In genomic region chr11:98345253-98345652, GRCm38 (mm10) we compare ENCODE assay signal across 9 mouse cellular contexts. TPM values are rescaled to one million over a fixed set of nuclear protein-coding genes. Genes with fewer than 3 reads are reported as not detected.
DNase-seq lines count a peak whose midpoint lies in the region; ATAC-seq and TF ChIP-seq lines count a peak whose summit lies in the region.
"Had no signal": no experiment of that assay in that cellular context is flagged by ENCODE, and none has a peak within 500 bp of the region (broad histone marks: within the 10 kb centered on the region; RNA-seq: fewer than 3 reads in every experiment).

No protein-coding gene starts in this region.

- peak overlapping the region; percentile 41 for H3K4me2 ChIP-seq in forebrain, embryonic 12.5 days
- peak overlapping the region; percentile 61 for H3K4me2 ChIP-seq in heart, postnatal 0 days (ENCODE audit: low read depth, low read length)

- DNase-seq in ES-CJ7 (ENCODE audit: low read depth, low spot score): peak; percentile 85
- peak; percentile 32 for DNase-seq in c-Kit-negative CD71-positive TER-119-positive erythroid progenitor cells, embryonic 14.5 days (ENCODE audit: low read depth, low spot score)
- no peak for DNase-seq in heart, postnatal 0 days (ENCODE audit: low spot score)
- peak; percentile 86 to 87 for DNase-seq in kidney, postnatal 25 days
- peak; percentile 81 to 85 for DNase-seq in lung, adult 18-20 months
- DNase-seq in ovary, adult 18-20 months (ENCODE audit: low spot score): peak; percentile 66
- DNase-seq in thymus, postnatal 14 days: peak; percentile 87

- no peaks in the 10 kb centered on the region for H3K36me3 ChIP-seq in forebrain, embryonic 12.5 days (replicated peaks)
- no peaks in the 10 kb centered on the region for H3K36me3 ChIP-seq in heart, postnatal 0 days (replicated peaks; ENCODE audit: control insufficient read depth, insufficient read depth, low read length)

- H3K27me3 ChIP-seq in forebrain, embryonic 12.5 days: peaks cover 85% of the 10 kb centered on the region
- peaks cover 48% of the 10 kb centered on the region for H3K27me3 ChIP-seq in heart, postnatal 0 days (ENCODE audit: control insufficient read depth, insufficient read depth, low read length)

- peak; percentile 76 for TF ChIP-seq CTCF in heart, postnatal 0 days (IDR thresholded peaks at IDR 0.05; ENCODE audit: low read depth)

- no peak overlapping the region for H3K9ac ChIP-seq in forebrain, embryonic 12.5 days
- no peak overlapping the region for H3K9ac ChIP-seq in heart, postnatal 0 days (replicated peaks; ENCODE audit: low read depth, low read length)

- H3K4me1 ChIP-seq in forebrain, embryonic 12.5 days: peaks cover 33% of the 10 kb centered on the region
- 0 out of 2 replicates have a peak, but pooled peaks cover 4% of the 10 kb centered on the region for H3K4me1 ChIP-seq in heart, postnatal 0 days (ENCODE audit: control insufficient read depth, insufficient read depth)

- WGBS in forebrain, embryonic 12.5 days: 3% methylated on average over 14 of the region's 14 CpGs
- 1% methylated on average over 14 of the region's 14 CpGs for WGBS in heart, postnatal 0 days

- H3K27ac ChIP-seq in forebrain, embryonic 12.5 days: no peak overlapping the region
- no peak overlapping the region for H3K27ac ChIP-seq in heart, postnatal 0 days (ENCODE audit: low read depth)

- TF ChIP-seq EP300 in heart, postnatal 0 days (IDR thresholded peaks at IDR 0.05; ENCODE audit: low read depth): no peak

- no peak for ATAC-seq in forebrain, embryonic 12.5 days (ENCODE audit: low FRiP score)
- no peak for ATAC-seq in heart, postnatal 0 days (ENCODE audit: insufficient read depth, low read depth)

- no peaks in the 10 kb centered on the region for H3K9me3 ChIP-seq in forebrain, embryonic 12.5 days
- H3K9me3 ChIP-seq in heart, postnatal 0 days (replicated peaks; ENCODE audit: control insufficient read depth, low read length): no peaks in the 10 kb centered on the region

- H3K4me3 ChIP-seq in forebrain, embryonic 12.5 days (replicated peaks): no peak overlapping the region; the same call in 1 of the 2 replicates
- peak overlapping the region; percentile 34 for H3K4me3 ChIP-seq in heart, postnatal 0 days (ENCODE audit: low read depth, low read length)

RNA-seq across cellular contexts. Expression of gene Ppp1r1b, which starts 3.0 kb away (rescaled TPM):
- polyA plus RNA-seq in forebrain, embryonic 12.5 days (2016; fragmentation: Nextera tagmentation; extraction: Ambion mirVana): 3.0 and 3.1 TPM in 2 replicates
- total RNA-seq in heart, postnatal 0 days (2014; rRNA removed; ENCODE audit: low replicate concordance): 16.3 and 18.6 TPM in 2 replicates
- polyA plus RNA-seq in heart, postnatal 0 days (2015; fragmentation: Nextera tagmentation; extraction: Ambion mirVana): 32.1 and 38.5 TPM in 2 replicates

RNA-seq across cellular contexts. Expression of gene Stard3, which starts 12.9 kb away (rescaled TPM):
- polyA plus RNA-seq in forebrain, embryonic 12.5 days (2016; fragmentation: Nextera tagmentation; extraction: Ambion mirVana): 42.0 and 42.5 TPM in 2 replicates
- 44.8 and 53.6 TPM in 2 replicates for total RNA-seq in heart, postnatal 0 days (2014; rRNA removed; ENCODE audit: low replicate concordance)
- polyA plus RNA-seq in heart, postnatal 0 days (2015; fragmentation: Nextera tagmentation; extraction: Ambion mirVana): 34.7 and 35.3 TPM in 2 replicates

RNA-seq across cellular contexts. Expression of gene Neurod2, which starts 15.8 kb away (rescaled TPM):
- polyA plus RNA-seq in forebrain, embryonic 12.5 days (2016; fragmentation: Nextera tagmentation; extraction: Ambion mirVana): 19.9 and 20.5 TPM in 2 replicates
- not detected in 2 replicates for total RNA-seq in heart, postnatal 0 days (2014; rRNA removed; ENCODE audit: low replicate concordance)
- not detected in 2 replicates for polyA plus RNA-seq in heart, postnatal 0 days (2015; fragmentation: Nextera tagmentation; extraction: Ambion mirVana)
- total RNA-seq: gastrocnemius, postnatal 4 days had no signal

RNA-seq across cellular contexts. Expression of gene Tcap, which starts 38.4 kb away (rescaled TPM):
- 0.20 and 0.36 TPM in 2 replicates for polyA plus RNA-seq in forebrain, embryonic 12.5 days (2016; fragmentation: Nextera tagmentation; extraction: Ambion mirVana)
- total RNA-seq in heart, postnatal 0 days (2014; rRNA removed; ENCODE audit: low replicate concordance): 293 and 299 TPM in 2 replicates
- polyA plus RNA-seq in heart, postnatal 0 days (2015; fragmentation: Nextera tagmentation; extraction: Ambion mirVana): 455 and 518 TPM in 2 replicates

RNA-seq across cellular contexts. Expression of gene Pnmt, which starts 41.0 kb away (rescaled TPM):
- polyA plus RNA-seq in forebrain, embryonic 12.5 days (2016; fragmentation: Nextera tagmentation; extraction: Ambion mirVana): 0.17 TPM in 1 of 2 replicates, not detected in the other
- 4.2 TPM in 1 of 2 replicates, not detected in the other for total RNA-seq in heart, postnatal 0 days (2014; rRNA removed; ENCODE audit: low replicate concordance)
- polyA plus RNA-seq in heart, postnatal 0 days (2015; fragmentation: Nextera tagmentation; extraction: Ambion mirVana): 0.26 TPM in 1 of 2 replicates, not detected in the other

Comparison
In these comparisons a context has a peak if more than half of its experiments do, and no peak if none do; other contexts are left out.
1. RNA of gene Neurod2, which starts 15.8 kb away (polyA plus RNA-seq): 19.9 to 20.5 TPM in forebrain, embryonic 12.5 days; not detected in heart, postnatal 0 days; every median in the first group is over 10 times any median in the second.